Mouse (Mus musculus) gastrocnemius, adult 8-10 months (tissue): Measurements from ENCODE around the gene 1700069L16Rik. TPM values are rescaled to one million over a fixed set of nuclear protein-coding genes. Genes with fewer than 3 reads are reported as not detected.
A peak's percentile ranks its signal among the peaks of the same experiment; 100 is the strongest.

ENCODE experiments used
- DNase-seq, 2 experiments: peaks; one replicate each; pipeline ENCODE4 v3.0.0; 2022; ENCODE audit warnings: low spot score in 2 of 2
- total RNA-seq, 4 experiments: library from RNA; stranded (reverse); gene quantifications; 2 replicates each; pipeline ENCODE4 v1.2.4; 2022

1700069L16Rik gene
- total RNA-seq, 4 experiments from 2014 or later: not detected

GRCm38 (mm10) chr5:113734376-113734775 lies 9.8 kb upstream of the 1700069L16Rik start:
- no peak for DNase-seq

GRCm38 (mm10) chr5:113732182-113732581 lies 7.6 kb upstream of the 1700069L16Rik start:
- no peak for DNase-seq

GRCm38 (mm10) chr5:113731174-113731573 lies 6.6 kb upstream of the 1700069L16Rik start:
- DNase-seq: no peak

- DNase-seq: no peak
Observed at GRCm38 (mm10) chr5:113730641-113731121, 6.1 kb upstream of the 1700069L16Rik start.

- DNase-seq: no peak
Observed at GRCm38 (mm10) chr5:113728691-113729090, 4.1 kb upstream of the 1700069L16Rik start.

GRCm38 (mm10) chr5:113728011-113728410 lies 3.4 kb upstream of the 1700069L16Rik start:
- no peak for DNase-seq

- DNase-seq: no peak
Observed at GRCm38 (mm10) chr5:113727238-113727637, 2.7 kb upstream of the 1700069L16Rik start.

GRCm38 (mm10) chr5:113726618-113727017 lies 2.0 kb upstream of the 1700069L16Rik start:
- DNase-seq: no peak

GRCm38 (mm10) chr5:113725417-113725816 lies 845 bp upstream of the 1700069L16Rik start:
- no peak for DNase-seq

GRCm38 (mm10) chr5:113723567-113724237 lies 870 bp downstream of the 1700069L16Rik start:
- no peak for DNase-seq

- DNase-seq: no peak
Observed at GRCm38 (mm10) chr5:113722224-113723013, 2.2 kb downstream of the 1700069L16Rik start.

- no peak for DNase-seq
Observed at GRCm38 (mm10) chr5:113719221-113719661, 5.3 kb downstream of the 1700069L16Rik start.

- DNase-seq: no peak
Observed at GRCm38 (mm10) chr5:113716581-113717388, 7.8 kb downstream of the 1700069L16Rik start.

- no peak for DNase-seq
Observed at GRCm38 (mm10) chr5:113712861-113713260, 11.7 kb downstream of the 1700069L16Rik start.

GRCm38 (mm10) chr5:113703803-113704585 lies 20.6 kb downstream of the 1700069L16Rik start:
- no peak for DNase-seq

- no peak for DNase-seq
Observed at GRCm38 (mm10) chr5:113700388-113701023, 24.1 kb downstream of the 1700069L16Rik start.

GRCm38 (mm10) chr5:113694415-113694814 lies 30.2 kb downstream of the 1700069L16Rik start:
- DNase-seq: peak; percentile 12 to 16

- DNase-seq: no peak
Observed at GRCm38 (mm10) chr5:113694000-113694399, 30.6 kb downstream of the 1700069L16Rik start.

- DNase-seq: no peak
Observed at GRCm38 (mm10) chr5:113693196-113693755, 31.3 kb downstream of the 1700069L16Rik start.

- no peak for DNase-seq
Observed at GRCm38 (mm10) chr5:113690866-113691265, 33.7 kb downstream of the 1700069L16Rik start.
